Mouse (Mus musculus) embryonic facial prominence, embryonic 12.5 days (tissue): ENCODE measurements at regions not wholly inside any gene's neighbourhood (a gene's known extent, or its start where the extent isn't known, plus 50 kb on each side); places are given as distances from the start of the nearest gene placed in this dataset.

Experiments used
- ATAC-seq: fragments of 200-750 bp; cut with Nextera tagmentation; 2 replicates; pipeline ENCODE4 v1.8.0; 2017; ENCODE audit not compliant: insufficient number of reproducible peaks, insufficient read depth, low FRiP score, low TSS enrichment
- H3K27ac ChIP-seq: fragments of 300-500 bp; sonication (generic); 2 replicates; pipeline ENCODE4 v1.5.1; 2016; ENCODE audit warnings: mild to moderate bottlenecking
- H3K27me3 ChIP-seq: fragments of 300-500 bp; sonication (generic); 2 replicates; pipeline ENCODE4 v1.6.1; 2016; ENCODE audit warnings: mild to moderate bottlenecking, moderate library complexity
- H3K36me3 ChIP-seq: fragments of 300-500 bp; sonication (generic); 2 replicates; pipeline ENCODE4 v1.6.1; 2016; ENCODE audit warnings: mild to moderate bottlenecking
- H3K4me1 ChIP-seq: fragments of 300-500 bp; sonication (generic); 2 replicates; pipeline ENCODE4 v1.6.1; 2016
- H3K4me2 ChIP-seq: fragments of 300-500 bp; sonication (generic); replicated peaks from 2 replicates; pipeline ENCODE4 v1.6.1; 2016; ENCODE audit warnings: mild to moderate bottlenecking, moderate library complexity
- H3K4me3 ChIP-seq: fragments of 300-500 bp; sonication (generic); 2 replicates; pipeline ENCODE4 v1.5.1; 2016; ENCODE audit warnings: mild to moderate bottlenecking
- H3K9ac ChIP-seq: fragments of 300-500 bp; sonication (generic); 2 replicates; pipeline ENCODE4 v1.6.1; 2016; ENCODE audit warnings: mild to moderate bottlenecking, moderate library complexity
- H3K9me3 ChIP-seq: fragments of 300-500 bp; sonication (generic); 2 replicates; pipeline ENCODE4 v1.6.1; 2016; ENCODE audit warnings: mild to moderate bottlenecking, moderate library complexity
- WGBS: fragments of 180-500 bp; shearing (Covaris S2); methylation state at CpG from one replicate; pipeline ENCODE4 v1.1.7; 2016; 5-methylcytosine and 5-hydroxymethylcytosine counted together

DNA sequence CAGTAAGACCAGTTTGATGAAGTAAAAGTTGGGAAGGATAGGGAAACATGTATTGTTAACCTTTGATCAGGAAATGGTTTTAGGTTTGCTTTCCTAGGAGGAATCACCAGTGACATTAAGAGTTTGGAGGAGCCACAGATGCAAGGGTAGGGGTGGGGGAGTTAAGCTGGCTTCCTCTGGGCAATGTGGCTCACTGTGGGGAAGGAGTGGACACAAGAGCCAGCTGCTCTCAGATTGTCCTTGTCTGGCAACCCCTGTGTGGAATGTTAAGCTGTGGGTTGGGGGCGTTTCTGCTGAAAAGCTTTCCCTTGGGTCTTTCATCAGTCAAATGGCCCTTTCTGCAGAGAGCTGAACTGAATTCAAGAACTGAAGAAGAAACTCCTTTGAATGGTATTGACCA lies 251.1 kb upstream of the Sox11 start:
- H3K27ac ChIP-seq = no peak overlapping the region
- no peak for ATAC-seq
- WGBS = 58% methylated on average over 1 of the region's 1 CpGs
- no peaks in the 10 kb centered on the region for H3K9me3 ChIP-seq
- H3K4me3 ChIP-seq = no peak overlapping the region
- no peaks in the 10 kb centered on the region for H3K36me3 ChIP-seq
- H3K4me1 ChIP-seq = peaks cover 13% of the 10 kb centered on the region; the same call in 1 of the 2 replicates
- no peak overlapping the region for H3K4me2 ChIP-seq
- H3K27me3 ChIP-seq = no peaks in the 10 kb centered on the region
- H3K9ac ChIP-seq = no peak overlapping the region

GRCm38 (mm10) chr12:27576109-27576700 lies 233.8 kb upstream of the Sox11 start:
- Histone ChIP-seq H3K9ac (no peak overlapping the region), H3K9me3 (no peaks in the 10 kb centered on the region), H3K4me1 (no peaks in the 10 kb centered on the region), H3K4me2 (no peak overlapping the region), H3K4me3 (no peak overlapping the region), H3K27me3 (no peaks in the 10 kb centered on the region), H3K27ac (no peak overlapping the region), H3K36me3 (no peaks in the 10 kb centered on the region)
- no peak for ATAC-seq
- 58% methylated on average over 3 of the region's 3 CpGs for WGBS

DNA sequence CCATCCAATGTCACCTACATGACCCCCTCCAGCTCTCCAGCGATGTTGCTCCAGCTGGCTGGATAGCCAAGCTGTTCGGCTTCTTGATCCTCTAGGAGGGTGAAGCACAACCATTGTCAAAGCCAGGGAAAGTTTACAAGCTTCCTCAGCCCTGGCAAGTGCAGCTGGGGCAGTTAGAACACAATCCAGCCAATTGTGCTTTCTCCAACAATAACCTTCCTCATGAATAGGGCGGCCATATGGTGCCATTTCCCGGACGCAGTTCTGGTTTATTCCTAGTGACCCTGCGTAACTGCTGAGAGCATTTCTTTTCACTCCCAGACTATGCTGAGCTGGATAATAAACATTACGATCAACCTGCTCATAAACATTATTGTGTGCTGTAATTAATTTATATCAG lies 233.3 kb upstream of the Sox11 start:
- Histone ChIP-seq H3K9ac (no peak overlapping the region), H3K4me1 (no peaks in the 10 kb centered on the region), H3K27ac (no peak overlapping the region), H3K4me2 (no peak overlapping the region), H3K4me3 (no peak overlapping the region), H3K36me3 (no peaks in the 10 kb centered on the region), H3K9me3 (no peaks in the 10 kb centered on the region), H3K27me3 (no peaks in the 10 kb centered on the region)
- no peak for ATAC-seq
- 45% methylated on average over 7 of the region's 7 CpGs for WGBS

DNA sequence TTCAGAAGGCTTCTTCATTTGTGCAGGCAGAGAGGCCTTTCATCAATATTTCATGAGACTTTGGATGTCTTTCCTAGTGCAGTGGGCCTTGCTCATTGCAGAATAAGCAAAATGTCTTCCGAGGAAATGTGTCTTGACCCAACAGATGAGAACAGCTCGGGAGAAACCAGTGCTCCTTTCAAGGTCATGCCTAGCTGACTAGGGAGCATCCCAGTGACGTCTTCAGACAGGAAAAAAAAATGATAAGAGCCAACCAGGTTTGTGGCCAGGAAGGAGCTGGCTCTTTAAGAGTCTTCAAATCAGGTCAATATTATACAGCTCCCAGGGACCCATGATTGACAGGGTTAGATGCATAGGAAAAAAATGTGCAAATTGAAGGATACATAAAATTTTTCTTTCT lies 224.9 kb upstream of the Sox11 start:
- Histone ChIP-seq H3K27ac (no peak overlapping the region), H3K36me3 (no peaks in the 10 kb centered on the region), H3K9ac (no peak overlapping the region), H3K4me3 (no peak overlapping the region), H3K4me2 (no peak overlapping the region), H3K4me1 (peaks cover 29% of the 10 kb centered on the region), H3K9me3 (no peaks in the 10 kb centered on the region), H3K27me3 (no peaks in the 10 kb centered on the region)
- WGBS = 57% methylated on average over 3 of the region's 3 CpGs
- ATAC-seq = no peak

DNA sequence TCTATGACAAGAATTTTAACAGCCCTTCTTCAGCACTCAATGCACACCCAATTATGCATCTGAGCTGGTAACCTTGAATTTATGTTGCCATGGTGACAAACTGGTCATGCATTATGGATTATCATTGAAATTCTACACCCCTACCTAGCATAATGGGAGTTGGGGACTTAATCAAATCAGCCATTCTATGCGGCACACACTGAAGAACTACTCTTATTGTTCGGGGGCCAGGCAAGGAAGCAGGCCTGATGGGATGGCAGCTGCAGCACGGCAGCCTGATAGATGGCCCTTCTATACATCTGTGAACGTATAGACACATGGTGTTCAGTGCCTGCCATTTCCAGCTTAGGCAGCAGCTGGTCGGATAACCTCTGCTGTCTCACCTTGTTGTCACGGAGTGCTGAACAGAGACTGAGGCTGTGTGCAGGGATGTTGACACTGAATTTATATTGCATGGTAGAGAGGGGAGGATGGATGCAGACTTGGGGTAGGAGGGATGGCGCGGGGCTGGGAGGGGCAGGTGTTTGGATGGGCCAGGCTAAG lies 223.7 kb upstream of the Sox11 start:
- no peaks in the 10 kb centered on the region for H3K36me3 ChIP-seq
- peak overlapping the region; percentile 7; the same call in 1 of the 2 replicates for H3K4me2 ChIP-seq
- no peak overlapping the region for H3K4me3 ChIP-seq
- no peaks in the 10 kb centered on the region for H3K9me3 ChIP-seq
- no peak overlapping the region for H3K9ac ChIP-seq
- 36% methylated on average over 8 of the region's 8 CpGs for WGBS
- peak; percentile 84 for ATAC-seq
- H3K27me3 ChIP-seq = no peaks in the 10 kb centered on the region
- H3K4me1 ChIP-seq = peaks cover 29% of the 10 kb centered on the region
- H3K27ac ChIP-seq = peak overlapping the region; percentile 79

GRCm38 (mm10) chr12:27564641-27565306 lies 222.4 kb upstream of the Sox11 start:
- Histone ChIP-seq H3K4me2 (no peak overlapping the region), H3K9me3 (no peaks in the 10 kb centered on the region), H3K36me3 (no peaks in the 10 kb centered on the region), H3K4me1 (peaks cover 29% of the 10 kb centered on the region), H3K4me3 (no peak overlapping the region), H3K9ac (no peak overlapping the region), H3K27me3 (no peaks in the 10 kb centered on the region), H3K27ac (peak overlapping the region; percentile 76)
- WGBS = 29% methylated on average over 5 of the region's 5 CpGs
- ATAC-seq = no peak

- H3K9me3 ChIP-seq = no peaks in the 10 kb centered on the region
- no peaks in the 10 kb centered on the region for H3K27me3 ChIP-seq
- H3K9ac ChIP-seq = no peak overlapping the region
- H3K4me1 ChIP-seq = peaks cover 29% of the 10 kb centered on the region
- no peak overlapping the region for H3K4me2 ChIP-seq
- peak; percentile 64; the same call in 1 of the 2 replicates for ATAC-seq
- no peak overlapping the region for H3K4me3 ChIP-seq
- no peaks in the 10 kb centered on the region for H3K36me3 ChIP-seq
- H3K27ac ChIP-seq = 0 out of 2 replicates have a peak overlapping the region, but pooled peaks have one; percentile 54
- 7% methylated on average over 3 of the region's 3 CpGs for WGBS
Measured at GRCm38 (mm10) chr12:27563900-27564299, 221.5 kb upstream of the Sox11 start.

DNA sequence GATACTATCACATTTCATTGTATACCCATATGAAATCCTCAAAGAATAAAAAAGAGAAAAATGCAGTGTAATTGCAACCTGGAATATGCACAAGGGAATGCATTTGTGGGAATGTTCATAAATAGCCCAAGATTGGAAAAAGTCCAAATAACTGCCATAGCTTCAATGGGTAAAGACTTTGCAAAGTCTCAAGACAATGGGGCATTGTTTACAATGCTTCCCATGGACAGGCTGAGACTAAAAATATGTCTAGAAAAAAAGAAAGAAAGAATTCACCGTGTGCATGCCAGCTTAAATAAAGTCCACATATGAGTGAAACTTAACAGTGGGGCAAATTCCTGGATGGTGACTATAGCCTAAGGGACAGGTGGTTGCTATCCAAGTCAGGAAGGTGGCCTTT lies 210.4 kb upstream of the Sox11 start:
- Histone ChIP-seq H3K9ac (no peak overlapping the region), H3K27me3 (no peaks in the 10 kb centered on the region), H3K4me2 (no peak overlapping the region), H3K9me3 (no peaks in the 10 kb centered on the region), H3K4me3 (no peak overlapping the region), H3K4me1 (no peaks in the 10 kb centered on the region), H3K27ac (no peak overlapping the region), H3K36me3 (no peaks in the 10 kb centered on the region)
- WGBS = 29% methylated on average over 1 of the region's 1 CpGs
- no peak for ATAC-seq

DNA sequence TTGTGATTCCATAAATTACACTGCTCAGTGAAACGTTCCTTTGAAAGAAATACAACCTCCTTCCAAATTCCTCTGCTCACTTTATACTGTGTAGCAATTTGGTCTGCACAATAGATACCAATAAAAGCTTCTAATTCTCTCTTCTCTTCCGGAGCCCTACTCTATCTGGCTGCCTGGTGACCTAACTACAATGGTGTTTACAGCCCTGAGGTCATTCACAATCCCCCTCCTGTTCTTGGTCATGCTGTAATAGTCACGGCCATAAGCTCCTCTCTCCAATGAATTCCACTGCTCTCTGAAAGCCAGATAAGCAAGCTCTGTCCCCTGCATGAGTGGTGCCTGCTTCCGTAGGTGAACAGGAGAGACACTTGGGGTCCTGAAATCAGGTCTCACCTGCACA lies 195.8 kb upstream of the Sox11 start:
- Histone ChIP-seq H3K27ac (no peak overlapping the region), H3K4me2 (no peak overlapping the region), H3K36me3 (no peaks in the 10 kb centered on the region), H3K9ac (no peak overlapping the region), H3K4me1 (peaks cover 19% of the 10 kb centered on the region), H3K27me3 (no peaks in the 10 kb centered on the region), H3K4me3 (no peak overlapping the region), H3K9me3 (no peaks in the 10 kb centered on the region)
- WGBS = 26% methylated on average over 4 of the region's 4 CpGs
- ATAC-seq = no peak

DNA sequence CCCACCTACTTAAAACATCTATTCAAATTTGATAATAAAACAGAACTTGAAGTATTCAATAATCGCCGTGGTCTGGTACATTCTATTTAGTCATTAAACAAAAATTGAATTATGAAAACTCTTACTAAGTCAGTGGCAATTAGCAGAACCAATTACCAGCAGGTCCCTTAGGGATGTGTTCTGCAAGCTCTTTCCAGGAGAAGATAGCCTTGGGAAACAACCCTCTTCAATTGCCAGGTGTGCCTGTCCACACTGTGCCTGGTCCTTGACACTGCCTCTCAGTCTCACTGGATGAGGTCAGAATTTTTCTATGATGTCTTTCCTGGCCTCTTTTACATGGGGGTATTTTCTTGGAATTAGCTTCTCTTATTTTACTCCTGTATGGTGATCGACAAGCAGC lies 195.1 kb upstream of the Sox11 start:
- Histone ChIP-seq H3K9me3 (no peaks in the 10 kb centered on the region), H3K27me3 (no peaks in the 10 kb centered on the region), H3K27ac (no peak overlapping the region), H3K9ac (no peak overlapping the region), H3K4me3 (no peak overlapping the region), H3K4me2 (peak overlapping the region; percentile 35; the same call in 1 of the 2 replicates), H3K4me1 (peaks cover 19% of the 10 kb centered on the region), H3K36me3 (no peaks in the 10 kb centered on the region)
- WGBS = 63% methylated on average over 3 of the region's 3 CpGs
- no peak for ATAC-seq

DNA sequence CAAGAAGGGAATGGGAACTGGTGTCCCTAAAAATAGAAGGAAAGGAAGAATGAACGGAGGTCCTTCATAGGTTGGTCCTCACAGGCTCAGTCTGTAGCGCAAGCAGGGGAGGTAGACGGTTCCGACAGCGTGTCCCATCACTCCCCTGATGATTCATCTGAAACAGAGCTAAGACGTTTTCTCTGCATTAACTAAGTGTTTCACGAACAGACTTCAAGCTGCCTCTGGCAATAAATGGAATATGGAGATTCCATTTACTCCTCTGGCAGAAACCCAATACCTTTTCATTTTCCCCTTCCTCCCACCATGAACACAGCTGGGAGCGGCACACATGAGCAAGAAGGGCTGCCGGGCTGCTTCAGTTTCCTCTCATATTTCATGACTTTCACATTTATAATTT lies 194.6 kb upstream of the Sox11 start:
- H3K27me3 ChIP-seq = no peaks in the 10 kb centered on the region
- H3K4me1 ChIP-seq = peaks cover 19% of the 10 kb centered on the region
- H3K4me2 ChIP-seq = peak overlapping the region; percentile 35; the same call in 1 of the 2 replicates
- no peak overlapping the region for H3K4me3 ChIP-seq
- ATAC-seq = no peak
- no peaks in the 10 kb centered on the region for H3K36me3 ChIP-seq
- no peak overlapping the region for H3K27ac ChIP-seq
- no peak overlapping the region for H3K9ac ChIP-seq
- WGBS = 25% methylated on average over 9 of the region's 9 CpGs
- H3K9me3 ChIP-seq = no peaks in the 10 kb centered on the region

DNA sequence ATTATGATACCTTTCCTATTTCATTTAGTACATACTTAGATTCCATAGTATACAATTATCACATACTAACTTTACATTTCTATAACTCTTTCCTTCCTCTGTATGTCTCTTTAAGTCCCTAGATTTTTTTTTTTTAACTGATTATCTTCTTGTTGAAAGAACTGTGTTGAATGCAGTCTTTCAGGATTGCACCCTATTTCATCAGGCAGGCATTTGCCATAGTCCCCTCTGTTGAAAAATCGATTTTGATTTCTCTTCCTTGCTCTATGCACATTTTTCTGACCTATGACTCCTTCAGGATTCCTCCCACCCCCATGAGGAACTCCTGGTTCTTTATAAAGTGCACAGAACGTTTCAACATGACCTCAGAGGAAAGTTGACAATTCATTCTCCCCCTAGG lies 183.2 kb upstream of the Sox11 start:
- H3K4me2 ChIP-seq = no peak overlapping the region
- no peaks in the 10 kb centered on the region for H3K4me1 ChIP-seq
- H3K4me3 ChIP-seq = no peak overlapping the region
- no peak for ATAC-seq
- no peaks in the 10 kb centered on the region for H3K9me3 ChIP-seq
- no peak overlapping the region for H3K9ac ChIP-seq
- no peaks in the 10 kb centered on the region for H3K27me3 ChIP-seq
- no peak overlapping the region for H3K27ac ChIP-seq
- H3K36me3 ChIP-seq = no peaks in the 10 kb centered on the region
- WGBS = 48% methylated on average over 2 of the region's 2 CpGs
